Mouse (Mus musculus) kidney, adult 2 months (tissue): ENCODE data around the gene Tpd52l1.

Source experiments
- CTCF ChIP-seq: fragments of 200-500 bp; conservative IDR thresholded peaks from 2 replicates; pipeline ENCODE4 v1.5.1; 2011; ENCODE audit warnings: low read depth, mild to moderate bottlenecking, control low read depth, low read length, moderate library complexity, mixed read lengths; ENCODE audit not compliant: insufficient read depth, insufficient read length
- POLR2A ChIP-seq: fragments of 200-500 bp; IDR thresholded peaks from one replicate; pipeline ENCODE4 v1.6.1; 2011; ENCODE audit warnings: low read depth, low read length, control low read depth

DNA sequence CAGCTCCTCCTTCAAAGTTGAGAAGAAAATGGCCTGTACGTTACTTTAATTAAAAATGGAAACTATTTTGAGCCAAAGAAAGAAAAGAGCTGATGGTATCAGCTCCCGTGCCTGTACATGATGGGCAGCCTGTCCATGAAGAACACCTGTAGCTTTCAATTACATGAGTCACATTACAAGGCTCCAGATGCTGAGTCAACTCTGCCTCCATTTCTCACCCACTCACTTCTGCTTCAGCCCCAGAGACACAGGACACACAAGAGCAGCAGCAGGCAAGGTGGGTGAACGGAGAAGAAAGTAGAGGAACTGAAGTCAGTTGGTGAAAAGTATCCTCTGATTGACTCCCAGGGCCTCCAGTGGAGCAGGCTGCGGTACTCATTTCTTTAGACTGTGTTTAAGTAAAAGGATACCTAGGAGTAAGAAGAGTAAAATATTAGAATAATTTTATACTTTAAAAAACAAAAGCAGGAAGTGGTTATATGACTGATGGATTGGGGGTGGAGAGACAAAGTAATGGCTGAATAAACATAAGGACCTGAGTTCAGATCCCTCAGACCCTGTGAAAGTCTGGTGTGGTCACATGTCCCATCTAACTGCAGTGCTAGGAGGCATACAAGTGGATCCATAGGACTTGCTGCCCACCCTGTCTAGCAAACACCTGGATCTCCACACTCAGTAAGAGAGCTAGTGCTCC lies 156.9 kb downstream of the Tpd52l1 start:
- no peak for TF ChIP-seq CTCF
- no peak for TF ChIP-seq POLR2A
